Mouse (Mus musculus): ENCODE results near the gene Lpar4. TPM values are rescaled to one million over a fixed set of nuclear protein-coding genes. Genes with fewer than 3 reads are reported as not detected.

The Lpar4 gene
- total RNA-seq (2023; ENCODE audit: inconsistent age), result not detected in 4 replicates

GRCm38 (mm10) chrX:106920175-106920827 is at the start of gene Lpar4:
Gene Lpar4 (plus strand): TSS chrX:106920625.

Other genes starting within 250 kb of the Lpar4 start
- not detected in 4 replicates for gene Rtl3, start 80.0 kb upstream of the Lpar4 start, total RNA-seq (2023; ENCODE audit: inconsistent age)
- 237 to 268 TPM (median 261 TPM) in 4 replicates for gene P2ry10, start 167.9 kb downstream of the Lpar4 start, total RNA-seq (2023; ENCODE audit: inconsistent age)
- gene P2ry10b, start 228.3 kb downstream of the Lpar4 start, total RNA-seq (2023; ENCODE audit: inconsistent age), result 33.3 to 37.6 TPM (median 35.4 TPM) in 4 replicates

All from B cell, adult (primary cell).